Mouse (Mus musculus) lung, postnatal 0 days (tissue): Measurements from ENCODE around the gene Tmc1.

ENCODE experiments used
- CTCF ChIP-seq: IDR thresholded peaks from 2 replicates; pipeline ENCODE4 v1.5.1; 2016; ENCODE audit warnings: antibody characterized with exemption, mild to moderate bottlenecking
- EP300 ChIP-seq: IDR thresholded peaks from 2 replicates; pipeline ENCODE4 v1.6.1; 2016; ENCODE audit warnings: antibody characterized with exemption, mild to moderate bottlenecking, control low read depth

DNA sequence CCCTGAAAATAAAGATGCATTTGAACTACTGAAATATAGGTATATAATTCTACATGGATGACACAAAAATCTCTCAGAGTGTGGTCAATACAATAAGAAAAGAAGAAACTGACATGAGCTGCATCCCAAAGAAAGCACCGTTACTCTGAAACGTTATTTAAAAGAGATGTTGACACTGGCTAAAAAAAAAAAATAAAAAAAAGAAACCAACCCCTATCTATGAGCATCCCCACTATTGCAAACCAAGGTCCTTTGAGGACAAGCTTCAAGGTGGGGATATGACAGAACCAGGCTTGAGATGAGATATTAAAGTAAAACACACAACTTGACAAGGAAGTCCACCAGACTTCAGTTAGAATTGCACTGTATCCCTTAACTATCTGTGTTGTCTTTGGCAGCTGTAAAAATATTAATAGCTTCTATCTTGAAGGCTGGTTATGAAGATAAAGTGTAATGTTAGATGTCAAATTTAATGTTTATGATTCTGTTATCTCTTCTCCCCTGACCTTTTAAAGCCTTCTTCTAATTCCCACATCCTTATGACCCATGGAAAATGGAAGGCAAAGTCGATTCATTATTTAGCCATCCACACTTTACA is 106.4 kb downstream of the Tmc1 start:
- no peak for TF ChIP-seq CTCF
- TF ChIP-seq EP300 = no peak
